Mouse (Mus musculus) lung, postnatal 14 days (tissue): ENCODE results near the gene AC134908.4.
A peak's percentile ranks its signal among the peaks of the same experiment; 100 is the strongest.
"Not testable (repeated sequence)": the region's sequence is repeated elsewhere in the genome, so short reads cannot be mapped to it uniquely, and the experiment has no call there.

Experiments used
- DNase-seq: peaks from one replicate; pipeline ENCODE4 v3.0.0; 2021

Gene AC134908.4

DNA sequence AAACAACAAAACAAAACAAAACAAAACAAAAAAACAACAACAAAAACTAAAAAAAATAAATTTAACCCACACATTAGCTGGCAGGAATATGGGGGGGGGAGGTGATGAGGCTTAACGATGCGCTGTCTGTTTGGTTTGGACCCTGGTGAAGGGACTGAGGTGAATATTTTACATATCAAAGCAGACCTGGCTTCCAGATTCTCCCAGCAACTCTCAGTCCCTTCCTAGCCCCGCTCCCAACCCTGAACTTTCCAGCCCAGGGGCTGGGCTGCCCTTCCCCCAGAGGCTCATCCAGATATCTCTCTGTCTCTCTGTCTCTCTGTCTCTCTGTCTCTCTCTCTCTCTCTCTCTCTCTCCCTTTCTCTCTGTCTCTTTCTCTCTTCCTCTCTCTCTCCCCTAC, 32.9 kb downstream of the AC134908.4 start:
- no peak for DNase-seq

DNA sequence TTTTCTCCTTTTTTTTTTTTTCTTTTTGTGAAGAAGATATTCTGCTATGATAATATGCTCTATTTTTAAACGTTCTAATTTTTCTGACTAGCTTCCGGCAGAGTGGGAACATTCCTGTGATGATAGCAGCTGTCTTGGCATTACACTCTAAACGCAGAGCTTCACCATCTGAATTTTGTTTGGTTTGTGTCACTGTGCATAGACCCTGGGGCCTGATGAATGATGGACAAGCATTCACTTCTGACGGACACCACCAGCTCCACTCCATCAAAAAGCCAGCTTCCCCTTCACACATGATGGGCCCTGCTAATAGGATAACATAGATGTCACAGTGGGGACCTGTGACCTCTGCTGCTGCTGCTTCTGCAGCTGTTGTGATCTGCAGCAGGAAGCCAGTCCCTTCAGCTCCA, 33.9 kb downstream of the AC134908.4 start:
- no peak for DNase-seq

DNA sequence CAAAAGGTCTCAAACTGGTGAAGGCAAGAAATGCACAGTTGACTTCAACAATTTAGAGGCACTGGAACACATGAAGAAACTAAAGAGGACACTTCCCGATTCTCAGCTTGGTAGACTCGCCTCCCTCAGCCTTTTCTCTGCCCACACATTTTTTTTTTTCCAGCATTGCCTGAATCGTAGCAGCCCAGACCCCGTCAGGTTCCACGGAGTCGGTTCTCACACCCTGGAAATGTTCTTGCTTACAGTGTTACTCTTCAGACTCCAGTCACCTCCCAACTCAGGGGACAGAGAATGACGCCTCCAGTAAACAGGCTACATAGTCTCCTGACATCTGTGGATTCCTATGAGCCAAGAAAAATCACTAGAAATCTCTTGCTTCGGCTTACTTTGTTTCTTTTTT, 35.3 kb downstream of the AC134908.4 start:
- no peak for DNase-seq

DNA sequence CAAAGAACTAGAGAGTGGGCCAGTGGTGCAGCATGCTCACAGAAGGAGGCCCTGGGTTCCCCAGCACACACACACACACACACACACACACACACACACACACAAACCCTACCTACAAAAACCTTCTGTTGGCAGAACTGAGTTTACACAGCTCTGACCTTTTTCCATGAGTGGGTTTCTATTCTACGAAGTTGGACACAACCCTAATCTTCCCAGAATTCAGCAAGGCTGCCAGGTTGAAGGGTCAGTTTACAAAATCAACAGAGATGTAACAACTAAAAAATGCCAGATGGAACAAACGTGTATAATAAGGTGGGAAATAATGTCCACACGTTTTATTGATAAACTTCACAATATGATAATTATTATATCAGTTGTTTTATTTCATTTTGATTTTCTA, 37.8 kb downstream of the AC134908.4 start:
- no peak for DNase-seq

DNA sequence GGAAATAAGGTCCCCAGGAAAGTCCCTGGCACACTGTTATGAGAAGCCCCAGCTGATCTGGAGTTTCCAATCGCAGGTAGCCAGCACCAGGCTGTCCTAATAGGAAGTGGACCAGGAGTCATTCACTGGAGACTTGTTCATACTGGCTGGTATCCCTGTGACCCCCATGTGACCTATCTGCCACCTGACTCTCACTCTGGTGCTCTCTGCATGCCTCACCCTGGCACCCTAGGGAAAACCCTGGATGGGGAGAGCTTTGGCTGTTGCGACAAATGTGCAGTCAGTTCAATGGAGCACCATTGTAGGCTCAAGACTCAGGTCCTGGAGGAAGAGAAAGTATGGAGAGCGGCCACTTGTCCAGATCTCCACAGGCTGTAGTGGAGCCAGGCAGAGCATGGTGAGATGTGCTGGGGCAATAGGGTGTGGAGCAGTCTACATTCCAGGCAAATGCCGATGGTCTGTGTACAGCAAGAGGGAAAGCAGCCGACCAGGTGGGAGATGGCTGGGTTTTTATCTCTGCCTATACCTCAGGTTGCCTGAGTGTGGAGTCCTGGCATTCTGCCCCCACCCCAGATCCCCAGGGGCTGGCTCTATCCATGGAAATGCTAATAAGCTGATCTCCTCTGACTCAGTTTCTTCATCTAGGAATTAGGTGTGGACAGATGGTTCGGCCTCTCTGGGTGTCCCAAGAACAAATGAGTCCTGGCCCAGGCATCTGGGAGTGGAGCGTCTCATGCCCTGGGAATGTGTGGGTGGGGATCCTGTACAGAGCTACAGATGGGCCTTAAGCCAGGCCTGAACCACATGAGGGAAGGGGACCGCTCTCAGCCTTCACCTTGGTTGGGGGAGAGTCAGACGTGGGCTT, 38.8 kb downstream of the AC134908.4 start:
- DNase-seq = no peak

DNA sequence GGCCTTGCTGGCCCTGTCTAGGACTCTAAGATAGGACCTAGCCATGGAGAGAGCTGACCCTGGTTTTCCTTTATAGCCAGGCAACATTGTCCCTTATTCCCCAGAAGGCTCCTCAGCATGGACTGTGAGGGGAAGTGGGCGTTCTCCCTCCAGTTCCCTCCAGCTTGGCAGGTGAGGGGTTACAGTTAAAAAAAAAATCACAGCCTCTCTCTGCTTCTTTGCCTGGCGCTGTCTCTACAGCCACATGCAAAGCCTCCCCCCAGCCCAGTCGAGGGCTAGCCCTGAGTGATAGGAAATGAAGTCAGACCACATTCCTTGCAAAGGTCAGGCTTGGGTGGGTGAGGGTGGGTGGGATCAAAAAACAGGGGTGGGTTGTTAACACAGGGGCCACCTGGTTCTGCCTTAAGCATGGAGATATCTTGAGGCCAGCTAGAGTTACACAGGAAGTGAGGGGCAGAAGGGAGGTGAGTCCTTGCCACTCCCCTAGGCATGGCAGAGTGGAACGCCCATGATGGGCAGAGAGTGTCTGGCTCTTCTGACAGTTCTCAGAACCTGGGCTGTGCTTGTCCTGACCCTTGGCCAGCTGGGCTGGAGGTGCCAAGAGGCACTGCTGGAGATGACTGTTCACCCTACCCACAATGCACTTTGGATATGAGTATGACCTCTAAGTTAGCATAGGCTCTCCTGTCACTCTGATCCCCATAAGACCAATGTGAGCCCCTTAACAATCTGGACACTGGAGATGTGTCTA, 39.7 kb downstream of the AC134908.4 start:
- no peak for DNase-seq

DNA sequence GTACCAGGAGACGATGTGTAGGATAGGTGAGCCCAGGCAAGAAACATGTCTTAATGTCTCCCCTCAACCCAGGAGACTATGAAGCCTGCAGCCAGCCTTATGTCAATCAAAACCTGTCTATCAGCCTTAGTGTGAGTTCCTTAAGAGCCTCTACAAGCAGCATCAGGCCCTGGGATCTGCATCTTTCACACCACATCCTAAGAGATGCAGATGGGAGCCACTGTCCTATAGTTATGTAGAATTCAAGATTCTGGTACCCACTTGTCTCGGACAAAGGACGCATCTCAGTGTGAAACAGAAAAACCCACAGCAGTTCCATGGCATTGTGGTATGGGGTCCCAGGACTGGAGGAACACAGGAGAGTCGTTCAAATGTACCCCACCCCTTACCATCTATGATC, 40.4 kb downstream of the AC134908.4 start:
- DNase-seq = no peak

DNA sequence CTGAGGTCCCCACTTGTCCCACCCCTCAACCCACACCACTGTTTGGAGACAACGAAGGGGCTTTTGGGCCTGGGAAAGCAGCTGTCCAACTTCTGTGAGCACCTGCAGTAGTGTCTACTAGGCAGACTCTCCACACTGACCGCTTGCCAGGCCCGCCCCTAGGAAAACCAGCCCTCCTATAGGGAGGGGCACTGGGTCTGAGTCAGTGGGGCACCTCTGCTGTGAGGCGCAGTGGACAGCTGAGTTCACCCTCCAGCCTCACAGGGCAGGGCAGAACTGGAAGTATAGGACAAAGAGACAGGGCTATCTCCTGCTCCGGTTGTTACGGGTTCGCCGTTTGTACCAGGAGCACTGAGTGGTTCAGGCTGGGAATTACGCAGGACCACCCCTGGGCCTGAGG, 41.2 kb downstream of the AC134908.4 start, which contains the start of gene Msln:
TSS of gene Msln (minus strand) at position 138 of the 400 bp plus-strand sequence.
- DNase-seq = no peak

DNA sequence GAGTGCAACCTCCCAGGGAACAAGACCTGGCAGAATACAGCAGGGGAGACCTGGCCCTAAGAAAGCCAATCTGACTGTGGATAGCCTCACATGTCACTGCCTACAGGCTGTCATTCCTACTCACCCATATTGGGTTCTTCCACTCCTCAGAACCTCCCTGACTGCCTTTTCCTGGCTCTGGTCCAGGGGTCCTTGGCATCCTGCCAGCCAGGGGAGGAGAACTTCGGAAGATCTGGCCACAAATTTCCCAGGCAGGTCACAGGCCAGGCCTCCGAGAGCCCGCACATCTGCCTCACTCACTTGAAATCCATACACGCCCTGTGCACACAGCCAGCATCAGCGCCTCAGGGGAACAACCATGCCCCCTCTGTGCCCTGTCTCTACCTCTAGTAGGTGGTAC, 44.0 kb downstream of the AC134908.4 start:
- DNase-seq = peak; percentile 57

DNA sequence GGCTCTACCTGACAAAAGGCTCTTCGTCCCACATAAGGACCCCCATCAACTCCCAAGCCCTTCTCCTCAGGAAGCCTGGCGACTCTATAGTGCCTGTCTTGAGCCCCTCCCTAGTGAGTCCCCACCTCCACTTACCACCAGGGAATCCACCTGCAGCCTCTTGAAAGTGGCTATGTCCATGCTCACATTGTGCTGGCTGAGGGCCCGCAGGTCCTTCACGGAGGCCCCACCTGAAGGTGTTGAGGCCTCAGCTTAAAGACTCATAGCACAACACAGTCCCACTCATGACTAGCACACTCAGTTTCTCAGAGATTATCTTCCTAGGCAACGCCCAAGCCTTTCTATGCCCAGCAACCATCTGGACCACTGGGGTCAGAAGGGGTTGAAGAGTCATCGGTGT, 46.1 kb downstream of the AC134908.4 start:
- no peak for DNase-seq

DNA sequence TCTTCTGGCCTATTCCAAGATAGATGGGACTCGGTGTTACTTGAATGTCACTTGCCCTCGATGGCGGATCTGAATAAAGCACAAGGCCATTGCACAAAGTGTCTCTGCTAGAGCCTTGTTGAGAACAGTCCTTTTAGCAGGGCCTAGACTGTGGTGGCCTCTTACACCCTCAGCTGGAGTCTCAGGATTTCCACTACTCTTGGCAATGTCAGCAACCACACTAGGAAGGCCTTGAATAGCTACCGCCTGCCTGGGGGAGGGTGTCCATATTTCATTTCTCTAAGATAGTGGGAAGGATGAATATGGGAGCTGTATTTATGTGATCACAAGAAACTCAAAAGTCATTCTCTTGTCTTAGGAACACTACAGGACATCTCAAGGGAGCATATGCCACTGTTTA, 47.2 kb downstream of the AC134908.4 start:
- DNase-seq = no peak

DNA sequence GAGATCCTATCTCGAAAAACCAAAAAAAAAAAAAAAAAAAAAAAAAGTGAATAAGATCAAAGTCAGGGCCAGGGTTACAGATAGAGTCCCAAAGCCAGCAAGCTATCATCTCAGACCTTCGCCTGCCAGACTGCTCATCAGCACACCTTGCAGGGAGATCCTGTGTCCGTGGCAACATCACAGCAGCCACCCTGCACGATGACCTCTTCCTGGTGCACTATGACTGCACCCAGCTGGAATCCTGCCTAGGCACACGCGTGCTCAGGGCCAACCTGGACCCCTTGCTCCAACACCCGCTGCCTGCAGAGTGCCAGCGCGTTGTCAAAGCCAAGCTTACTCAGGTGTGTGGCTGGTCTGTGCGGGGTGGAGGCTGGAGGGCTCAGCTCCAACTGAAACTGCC, 51.1 kb downstream of the AC134908.4 start:
- no peak for DNase-seq

DNA sequence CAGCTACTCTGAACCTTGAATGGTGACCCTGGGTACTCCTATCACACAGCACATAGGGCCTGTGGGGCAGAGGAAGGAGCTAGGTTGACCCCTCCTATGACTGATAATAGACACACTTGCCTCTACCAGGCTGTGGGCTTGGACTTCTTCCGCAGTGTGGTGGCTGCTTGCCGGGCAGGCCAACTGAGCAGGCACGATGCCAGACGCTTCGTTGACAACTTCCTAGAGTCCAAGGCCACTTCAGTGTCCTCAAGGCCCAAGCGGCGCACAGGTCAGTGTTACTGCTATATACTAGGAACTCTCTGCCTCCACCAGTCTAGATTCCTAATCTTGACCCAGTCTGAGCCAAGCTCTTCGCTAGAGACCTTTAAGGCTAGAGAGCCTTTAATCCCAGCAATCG, 51.6 kb downstream of the AC134908.4 start:
- no peak for DNase-seq

DNA sequence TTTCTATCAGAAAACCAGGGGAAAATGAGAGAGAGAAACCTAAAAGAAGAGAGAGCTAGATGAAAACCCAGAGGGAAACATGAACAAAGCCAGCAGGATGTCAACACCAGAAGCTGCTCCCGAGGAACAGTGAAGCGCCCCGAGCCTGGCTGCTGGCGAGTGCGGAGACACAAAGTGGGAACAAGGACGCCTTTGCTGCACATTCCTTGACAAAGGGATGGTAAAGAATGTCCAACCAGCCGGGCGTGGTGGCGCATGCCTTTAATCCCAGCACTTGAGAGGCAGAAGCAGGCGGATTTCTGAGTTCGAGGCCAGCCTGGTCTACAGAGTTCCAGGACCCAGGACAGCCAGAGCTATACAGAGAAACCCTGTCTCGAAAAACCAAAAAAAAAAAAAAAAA, 54.0 kb downstream of the AC134908.4 start:
- not testable (repeated sequence) for DNase-seq
